Mouse (Mus musculus) liver, embryonic 14.5 days (tissue): ENCODE measurements at regions not wholly inside any gene's neighbourhood (a gene's known extent, or its start where the extent isn't known, plus 50 kb on each side); places are given as distances from the start of the nearest gene placed in this dataset.
A peak's percentile ranks its signal among the peaks of the same experiment; 100 is the strongest.
"Not testable (repeated sequence)": the region's sequence is repeated elsewhere in the genome, so short reads cannot be mapped to it uniquely, and the experiment has no call there.

Source experiments
- ATAC-seq: fragments of 200-750 bp; cut with Nextera tagmentation; 2 replicates; pipeline ENCODE4 v1.8.0; 2017; ENCODE audit warnings: moderate number of reproducible peaks, mild to moderate bottlenecking, moderate library complexity; ENCODE audit not compliant: insufficient read depth
- DNase-seq, 3 experiments: peaks; one replicate each; pipeline ENCODE4 v3.0.0-alpha.2; 2012 to 2013; ENCODE audit warnings: low read depth in 3 of 3, low spot score in 3 of 3
- H3K27ac ChIP-seq: fragments of 300-500 bp; sonication (generic); 2 replicates; pipeline ENCODE4 v1.5.1; 2014; ENCODE audit warnings: moderate library complexity, mild to moderate bottlenecking, control low read depth, inconsistent platforms
- H3K27me3 ChIP-seq: fragments of 300-500 bp; sonication (generic); 2 replicates; pipeline ENCODE4 v1.6.1; 2014; ENCODE audit warnings: mild to moderate bottlenecking, low read length, moderate library complexity; ENCODE audit not compliant: control insufficient read depth, insufficient read depth
- H3K36me3 ChIP-seq: fragments of 300-500 bp; sonication (generic); replicated peaks from 2 replicates; pipeline ENCODE4 v1.6.1; 2014; ENCODE audit warnings: low read depth; ENCODE audit not compliant: control insufficient read depth, insufficient read depth
- H3K4me1 ChIP-seq, 2 experiments: fragments of 200-500 bp in 1 of 2; fragments of 300-500 bp in 1 of 2; sonication (generic) in 1 of 2; replicated peaks; 2 replicates each; pipeline ENCODE4 v1.6.1; 2012 to 2014; ENCODE audit warnings: antibody characterized with exemption in 1 of 2, inconsistent platforms in 1 of 2, low read length in 1 of 2; ENCODE audit not compliant: control insufficient read depth in 2 of 2, insufficient read depth in 2 of 2
- H3K4me2 ChIP-seq: fragments of 300-500 bp; sonication (generic); 2 replicates; pipeline ENCODE4 v1.6.1; 2014; ENCODE audit warnings: low read depth, mild to moderate bottlenecking, control low read depth, moderate library complexity
- H3K4me3 ChIP-seq, 2 experiments: fragments of 200-500 bp in 1 of 2; fragments of 300-500 bp in 1 of 2; sonication (generic) in 1 of 2; 2 replicates each; pipeline ENCODE4 v1.5.1; 2012 to 2014; ENCODE audit warnings: low read depth in 2 of 2, low read length in 2 of 2, mild to moderate bottlenecking in 2 of 2, control low read depth in 1 of 2, inconsistent platforms in 1 of 2, moderate library complexity in 1 of 2; ENCODE audit not compliant: insufficient read depth in 1 of 2
- H3K9ac ChIP-seq: fragments of 300-500 bp; sonication (generic); replicated peaks from 2 replicates; pipeline ENCODE4 v1.6.1; 2014; ENCODE audit warnings: mild to moderate bottlenecking, control low read depth, moderate library complexity
- H3K9me3 ChIP-seq: fragments of 300-500 bp; sonication (generic); 2 replicates; pipeline ENCODE4 v1.6.1; 2016; ENCODE audit warnings: low read length, mixed read lengths; ENCODE audit not compliant: control insufficient read depth
- CTCF ChIP-seq: IDR thresholded peaks from 2 replicates; pipeline ENCODE4 v1.5.1; 2016; ENCODE audit warnings: antibody characterized with exemption, low read depth, control low read depth
- EP300 ChIP-seq: IDR thresholded peaks from 2 replicates; pipeline ENCODE4 v1.6.1; 2016; ENCODE audit warnings: antibody characterized with exemption, low read depth
- WGBS: fragments of 180-500 bp; shearing (Covaris S2); extraction: QIAGEN DNeasy Blood & Tissue Kit; methylation state at CpG from one replicate; pipeline ENCODE4 v1.1.7; 2014; ENCODE audit not compliant: insufficient replicate concordance; 5-methylcytosine and 5-hydroxymethylcytosine counted together

GRCm38 (mm10) chr12:79986241-79986976, 126.4 kb downstream of the Zfp36l1 start:
- 27% methylated on average over 9 of the region's 9 CpGs for WGBS
- TF ChIP-seq CTCF (no peak), EP300 (no peak)
- Histone ChIP-seq H3K27ac (peak overlapping the region; percentile 19), H3K27me3 (no peaks in the 10 kb centered on the region), H3K9me3 (no peaks in the 10 kb centered on the region), H3K36me3 (no peaks in the 10 kb centered on the region), H3K4me1 (peaks cover 65 to 79% of the 10 kb centered on the region in 2 experiments), H3K4me2 (no peak overlapping the region), H3K4me3 (no peak overlapping the region), H3K9ac (no peak overlapping the region)
- ATAC-seq (no peak), DNase-seq (no peak)

- peak overlapping the region; percentile 67 for H3K27ac ChIP-seq
- WGBS: 20% methylated on average over 5 of the region's 5 CpGs
- TF ChIP-seq CTCF: no peak
- TF ChIP-seq EP300: peak; percentile 63
- peak overlapping the region; percentile 33 for H3K4me2 ChIP-seq
- H3K9me3 ChIP-seq: no peaks in the 10 kb centered on the region
- H3K9ac ChIP-seq: no peak overlapping the region
- H3K4me1 ChIP-seq: peaks cover 67 to 81% of the 10 kb centered on the region in 2 experiments
- no peaks in the 10 kb centered on the region for H3K27me3 ChIP-seq
- ATAC-seq (peak; percentile 62), DNase-seq (peak; percentile 42 to 51 (median 50))
- no peak overlapping the region for H3K4me3 ChIP-seq
- H3K36me3 ChIP-seq: no peaks in the 10 kb centered on the region
Observed at GRCm38 (mm10) chr12:79984985-79985747, 127.6 kb downstream of the Zfp36l1 start.

- peaks cover 64 to 71% of the 10 kb centered on the region in 2 experiments for H3K4me1 ChIP-seq
- no peaks in the 10 kb centered on the region for H3K27me3 ChIP-seq
- DNase-seq (no peak), ATAC-seq (no peak)
- H3K36me3 ChIP-seq: no peaks in the 10 kb centered on the region
- H3K9me3 ChIP-seq: no peaks in the 10 kb centered on the region
- no peak overlapping the region for H3K4me2 ChIP-seq
- no peak overlapping the region for H3K4me3 ChIP-seq
- WGBS: 58% methylated on average over 10 of the region's 10 CpGs
- H3K9ac ChIP-seq: no peak overlapping the region
- no peak overlapping the region for H3K27ac ChIP-seq
- TF ChIP-seq EP300 (no peak), CTCF (no peak)
Observed at GRCm38 (mm10) chr12:79984025-79984790, 128.6 kb downstream of the Zfp36l1 start.

DNA sequence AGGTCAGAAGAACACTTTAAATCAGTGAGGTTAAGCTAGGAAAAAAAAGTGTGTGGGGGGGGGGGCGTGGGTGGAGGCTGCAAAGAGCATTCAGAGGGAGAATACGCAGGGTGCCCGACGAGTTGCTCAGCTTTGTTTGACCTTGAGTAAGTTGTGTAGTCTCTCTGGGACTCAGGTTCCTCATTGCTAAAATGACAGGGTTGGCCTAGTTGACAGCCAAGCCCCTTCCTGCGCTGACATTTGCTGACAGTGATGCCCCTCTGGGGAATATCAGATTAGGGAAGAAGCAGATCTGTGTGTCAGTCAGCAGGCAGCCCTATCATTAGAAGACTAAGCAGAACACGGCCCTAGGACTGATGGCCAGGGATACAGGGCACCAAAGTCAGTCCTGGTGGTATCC, 129.6 kb downstream of the Zfp36l1 start:
- Histone ChIP-seq H3K4me2 (no peak overlapping the region), H3K27ac (no peak overlapping the region), H3K9me3 (no peaks in the 10 kb centered on the region), H3K9ac (no peak overlapping the region), H3K36me3 (no peaks in the 10 kb centered on the region), H3K4me1 (peaks cover 57 to 62% of the 10 kb centered on the region in 2 experiments), H3K4me3 (no peak overlapping the region), H3K27me3 (no peaks in the 10 kb centered on the region)
- DNase-seq: no peak
- WGBS: 20% methylated on average over 6 of the region's 6 CpGs
- TF ChIP-seq CTCF (no peak), EP300 (no peak)
- no peak for ATAC-seq

GRCm38 (mm10) chr12:79982497-79982896, 130.3 kb downstream of the Zfp36l1 start:
- H3K9ac ChIP-seq, H3K27me3 ChIP-seq, ATAC-seq, H3K36me3 ChIP-seq, H3K4me3 ChIP-seq, DNase-seq, H3K27ac ChIP-seq, H3K4me2 ChIP-seq, H3K9me3 ChIP-seq: not testable (repeated sequence)
- peaks cover 50 to 54% of the 10 kb centered on the region in 2 experiments for H3K4me1 ChIP-seq
- 38% methylated on average over 1 of the region's 1 CpGs for WGBS
